Mouse (Mus musculus) c-Kit-positive CD71-positive TER-119-positive erythroid progenitor cells, embryonic 14.5 days (primary cell): ENCODE results near the gene Dusp19.

ENCODE experiments used
- DNase-seq: peaks from one replicate; pipeline ENCODE4 v3.0.0-alpha.2; 2013; ENCODE audit warnings: low spot score

Dusp19 gene

GRCm38 (mm10) chr2:80616854-80617737 is at the start of gene Dusp19, which contains the start of gene Nup35:
Dusp19 (plus strand) TSS chr2:80617045.
Nup35 (plus strand) TSS chr2:80617236.
- DNase-seq = peak; percentile 90

DNA sequence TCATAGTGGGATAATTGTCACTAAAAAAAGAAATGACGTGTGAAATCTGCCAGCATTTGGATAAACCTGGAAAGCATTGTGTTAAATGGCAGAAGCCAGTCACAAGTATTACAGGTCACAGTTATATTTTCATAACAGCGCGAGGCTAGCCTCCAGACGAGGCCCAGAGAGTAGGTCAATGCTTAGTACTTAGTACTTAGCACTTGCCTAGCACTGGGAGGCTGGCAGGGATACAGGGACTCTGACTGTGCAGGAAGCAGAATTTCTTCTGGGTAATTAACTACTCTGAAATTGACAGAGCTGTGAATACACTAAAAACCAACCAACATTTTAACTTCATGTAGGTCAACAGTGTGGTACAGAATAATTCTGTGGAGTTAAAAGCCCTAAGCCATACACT is 49.4 kb upstream of the Dusp19 start:
- DNase-seq = no peak

- no peak for DNase-seq
Measured at GRCm38 (mm10) chr2:80570656-80571055, 46.2 kb upstream of the Dusp19 start.

DNA sequence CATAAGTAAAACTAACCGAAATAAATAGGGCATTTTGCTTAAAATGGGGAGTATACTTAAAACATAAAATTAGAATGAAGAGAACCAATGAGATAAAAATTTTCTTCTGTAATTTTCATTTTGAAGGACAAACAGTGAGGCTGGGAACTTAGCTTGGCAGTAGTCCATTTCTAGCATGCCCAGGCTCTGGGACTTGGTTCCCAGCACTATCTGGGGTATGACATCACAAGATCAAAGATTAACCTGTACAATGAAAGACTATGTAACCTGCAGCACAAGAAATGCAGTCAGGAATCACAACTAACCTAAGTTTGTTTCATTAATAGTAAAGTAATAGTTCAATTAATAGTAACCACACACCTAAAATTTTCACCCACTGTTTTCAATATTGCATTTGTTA is 39.6 kb upstream of the Dusp19 start:
- no peak for DNase-seq

DNA sequence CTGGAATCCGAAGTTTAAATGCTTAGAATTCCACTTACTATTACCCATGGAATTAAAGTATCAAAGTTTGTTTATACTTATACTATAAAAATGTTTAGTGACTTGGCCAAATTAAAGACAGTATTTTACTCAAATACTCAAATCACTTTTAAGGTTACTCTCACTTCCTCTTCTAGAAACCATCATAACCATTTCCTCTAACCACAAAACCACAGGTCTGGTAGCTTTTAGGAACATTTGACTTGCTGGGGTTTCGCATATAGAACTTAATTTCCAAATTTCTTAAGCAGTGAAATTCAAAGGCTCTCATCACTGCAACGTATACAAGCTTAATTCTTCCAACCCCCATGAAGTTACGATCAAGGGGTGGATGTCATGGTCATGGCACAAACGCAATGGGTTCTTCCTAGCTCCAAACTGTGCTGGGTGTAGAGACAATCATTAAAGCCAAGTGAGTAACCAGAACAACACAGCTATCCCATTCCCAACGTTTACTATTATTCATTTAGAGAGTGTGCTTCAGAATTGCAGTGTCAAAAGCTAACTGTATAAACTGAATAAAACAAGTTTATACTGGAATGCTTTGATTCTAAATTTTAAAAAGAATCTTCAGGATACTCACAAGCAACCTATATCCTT is 37.5 kb upstream of the Dusp19 start:
- DNase-seq = no peak

DNA sequence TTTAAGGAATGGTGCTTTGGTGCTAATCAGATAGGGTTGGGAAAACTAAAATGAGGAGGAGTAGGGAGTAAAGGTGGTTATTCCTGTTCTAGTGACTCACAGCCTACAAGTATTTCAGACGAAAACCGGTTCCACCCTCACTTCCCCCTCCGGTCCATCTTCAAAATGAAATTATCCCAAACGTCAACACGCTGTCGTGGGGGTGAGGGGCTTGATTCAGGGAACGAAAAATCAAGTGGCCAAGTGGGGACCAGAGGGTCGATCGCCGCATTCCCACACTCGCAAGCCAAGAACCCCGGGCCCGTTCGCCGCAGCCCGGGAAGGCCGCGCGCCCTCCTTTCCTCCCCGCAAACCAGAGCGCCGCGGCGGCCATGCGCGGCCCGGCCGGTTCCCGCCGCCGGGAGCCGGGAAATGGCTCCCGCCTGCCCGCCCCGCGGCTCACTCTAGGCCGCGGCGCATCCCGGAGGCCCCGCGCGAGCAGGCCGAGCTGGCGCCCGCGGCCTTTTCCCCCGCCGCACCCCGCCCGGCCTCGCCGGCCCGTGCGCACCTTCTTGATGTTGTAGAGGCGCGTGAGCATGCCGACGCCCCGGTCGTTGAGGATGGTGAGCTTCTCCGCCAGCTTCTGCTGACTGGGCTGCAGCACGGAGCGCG is 36.4 kb upstream of the Dusp19 start:
- DNase-seq = peak; percentile 42

DNA sequence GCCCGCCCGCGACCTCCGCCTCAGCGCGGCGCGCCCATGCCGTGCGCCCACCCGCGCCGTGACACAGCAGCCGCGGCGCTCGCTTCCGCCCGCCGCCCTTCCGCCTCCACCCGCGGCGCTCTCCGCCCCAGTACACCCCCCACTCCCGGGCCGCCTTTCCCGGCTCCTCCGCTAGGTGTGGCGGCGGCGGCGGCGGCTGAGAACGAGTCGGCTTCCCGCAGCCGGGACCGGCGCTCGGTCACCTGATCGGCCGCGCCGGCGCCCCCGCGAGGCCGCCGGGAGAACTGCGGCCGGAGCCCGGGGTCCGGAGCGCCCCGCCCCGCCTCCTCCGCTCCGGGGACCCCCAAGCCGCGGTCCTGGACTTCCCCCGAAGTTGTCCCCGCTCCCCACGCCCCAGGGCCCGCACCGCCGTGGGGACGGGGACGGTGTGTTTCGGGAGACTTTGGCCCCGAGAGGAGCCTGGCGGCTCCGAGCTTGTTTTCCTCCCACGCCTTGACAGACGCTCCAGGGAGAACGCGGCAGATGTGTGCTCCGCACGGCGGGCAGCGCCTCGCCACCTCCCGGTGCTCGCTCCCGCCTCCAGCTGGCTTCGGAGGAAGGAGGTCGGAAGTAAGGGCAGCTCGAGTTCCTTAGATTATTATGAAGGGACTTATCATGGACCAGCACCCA is 35.7 kb upstream of the Dusp19 start, which contains the start of gene Nckap1:
Gene Nckap1, minus strand, starts transcription at position 338 of the 669 bp plus-strand sequence.
- DNase-seq = peak; percentile 74

DNA sequence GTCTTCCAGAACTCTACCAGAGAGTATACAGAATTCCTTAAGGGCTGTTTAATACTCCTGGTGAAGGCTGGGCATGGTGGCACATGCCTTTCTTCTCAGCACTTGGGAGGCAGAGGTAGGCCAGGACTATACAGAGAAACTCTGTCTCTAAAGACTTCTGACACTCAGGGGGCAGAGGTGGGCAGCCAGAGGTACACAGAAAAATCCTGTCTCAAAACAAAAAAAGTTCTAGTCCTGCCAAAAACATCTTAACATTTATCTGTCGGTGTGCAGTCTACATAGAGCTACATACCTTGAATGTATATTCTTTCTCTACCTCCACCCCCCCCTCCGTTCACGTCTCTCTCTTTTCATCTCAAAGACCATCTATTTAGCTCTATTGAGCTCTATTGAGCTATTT is 34.5 kb upstream of the Dusp19 start:
- no peak for DNase-seq

DNA sequence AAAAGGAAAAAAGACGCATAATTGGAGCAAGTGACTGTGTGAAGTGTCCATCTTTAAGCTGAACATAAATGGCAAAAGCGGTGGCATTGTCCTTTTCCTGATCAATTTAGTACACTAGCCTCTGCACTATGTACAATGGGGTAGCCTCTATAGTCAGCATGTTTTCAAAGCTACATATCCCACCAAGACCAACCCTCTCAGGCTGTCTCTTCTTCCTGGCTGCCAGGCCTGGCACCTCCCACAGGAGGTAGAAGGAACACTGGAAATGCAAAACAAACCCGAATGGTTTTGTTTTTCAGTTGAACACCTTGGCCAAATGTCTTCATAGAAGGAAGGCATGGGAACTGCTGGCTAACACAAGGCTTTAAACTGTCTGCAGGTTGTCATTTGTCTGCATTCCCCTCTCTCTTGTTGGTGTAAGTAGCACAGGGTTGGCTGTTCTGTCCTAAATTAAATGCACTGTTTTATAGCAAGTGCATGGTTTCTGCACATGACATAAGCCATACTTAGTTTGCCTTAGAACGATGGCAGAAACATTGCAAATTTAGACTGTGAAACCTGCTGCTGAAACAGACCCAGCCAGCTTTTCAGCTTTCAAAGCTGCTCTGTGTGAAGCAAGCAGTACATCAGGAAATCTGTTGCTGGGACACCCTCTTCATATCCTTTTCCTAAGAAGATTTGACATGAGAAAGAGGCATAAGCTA is 22.5 kb upstream of the Dusp19 start:
- no peak for DNase-seq

- DNase-seq = no peak
Measured at GRCm38 (mm10) chr2:80596960-80597359, 19.9 kb upstream of the Dusp19 start.

DNA sequence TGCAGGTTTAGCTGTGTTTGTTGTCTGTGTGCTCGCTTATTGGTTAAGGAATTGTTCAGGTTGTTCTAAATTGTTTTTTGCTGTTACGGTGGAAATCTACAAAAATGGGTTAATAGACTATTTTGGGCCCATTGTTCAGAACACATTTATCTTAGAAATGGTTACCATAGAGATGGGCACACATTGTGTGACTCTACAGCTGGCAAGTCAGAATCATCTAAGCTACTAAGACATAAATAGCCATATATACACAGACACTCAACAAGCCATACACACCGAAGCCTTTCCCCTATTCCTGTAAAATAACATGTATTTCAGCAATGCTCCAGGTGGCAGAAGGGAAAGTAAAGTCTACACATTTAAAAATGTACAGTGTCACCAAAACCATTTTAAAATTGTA is 17.0 kb upstream of the Dusp19 start:
- DNase-seq = no peak

- no peak for DNase-seq
Measured at GRCm38 (mm10) chr2:80600611-80601010, 16.2 kb upstream of the Dusp19 start.

GRCm38 (mm10) chr2:80602756-80603155 is 14.1 kb upstream of the Dusp19 start:
- no peak for DNase-seq

DNA sequence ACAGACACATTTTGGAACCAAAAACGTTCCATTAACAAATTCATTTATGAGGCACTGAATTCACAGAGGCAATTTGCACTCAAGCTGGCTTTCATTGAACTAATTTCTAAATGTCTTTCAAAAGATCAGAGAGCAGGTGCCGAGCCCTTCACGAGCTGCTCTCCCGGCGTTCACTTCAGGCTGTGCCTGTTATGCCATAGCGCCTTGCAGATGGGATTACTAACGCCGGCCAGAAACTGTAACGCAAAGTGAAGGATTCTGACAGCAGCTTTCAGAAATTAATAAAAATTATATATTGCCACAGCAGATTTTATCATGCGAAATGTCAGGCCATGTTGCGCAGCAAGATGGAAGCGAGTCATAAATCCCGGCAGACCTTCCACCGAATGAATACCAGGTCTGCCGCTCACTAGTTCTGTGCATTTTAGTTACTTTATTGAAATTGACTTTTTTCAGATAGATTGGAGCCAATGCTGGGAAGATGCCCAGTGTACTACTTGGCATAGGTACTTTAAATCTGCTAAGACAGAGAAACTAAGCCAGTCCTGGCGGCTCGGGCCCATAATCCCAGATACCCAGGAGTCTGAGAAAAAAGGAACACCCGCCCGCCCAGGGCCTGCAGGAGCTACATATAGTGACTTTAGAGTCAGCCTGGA is 12.9 kb upstream of the Dusp19 start:
- DNase-seq = no peak

DNA sequence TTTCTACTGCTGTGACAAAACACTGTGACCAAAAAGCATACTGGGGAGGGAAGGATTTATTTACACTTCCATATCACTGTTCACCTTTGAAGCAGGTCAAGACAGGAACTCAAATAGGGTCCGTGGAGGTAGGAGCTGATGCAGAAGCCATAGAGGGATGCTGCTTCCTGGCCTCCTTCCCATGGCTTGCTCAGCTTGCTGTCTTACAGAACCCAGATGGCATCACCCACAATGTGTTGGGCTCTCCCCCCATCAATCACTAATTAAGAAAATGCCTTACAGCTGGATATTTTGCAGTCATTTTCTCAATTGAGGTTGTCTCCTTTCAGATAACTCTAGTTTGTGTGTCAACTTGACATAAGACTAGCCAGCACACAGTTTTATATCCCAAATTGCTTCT is 4.6 kb upstream of the Dusp19 start:
- DNase-seq = no peak

DNA sequence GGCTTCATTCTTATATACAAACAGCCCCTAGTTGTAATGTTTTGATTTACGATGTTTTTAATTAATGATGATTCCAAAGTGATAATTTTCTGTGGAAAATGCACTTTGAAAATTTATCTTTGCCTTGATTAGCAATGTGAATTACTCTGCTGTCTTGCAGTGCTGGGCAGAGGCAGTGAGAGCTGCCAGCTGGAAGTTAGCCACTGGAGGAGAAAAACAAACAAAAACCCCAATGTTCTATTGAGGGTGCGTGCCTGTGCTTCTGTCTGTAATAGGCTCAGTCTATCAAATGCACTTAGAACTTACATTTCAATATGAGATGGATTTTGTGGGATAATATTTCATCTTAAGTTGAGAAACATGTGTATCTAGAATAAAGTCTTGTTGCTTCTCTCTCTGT is 4.0 kb upstream of the Dusp19 start:
- no peak for DNase-seq

DNA sequence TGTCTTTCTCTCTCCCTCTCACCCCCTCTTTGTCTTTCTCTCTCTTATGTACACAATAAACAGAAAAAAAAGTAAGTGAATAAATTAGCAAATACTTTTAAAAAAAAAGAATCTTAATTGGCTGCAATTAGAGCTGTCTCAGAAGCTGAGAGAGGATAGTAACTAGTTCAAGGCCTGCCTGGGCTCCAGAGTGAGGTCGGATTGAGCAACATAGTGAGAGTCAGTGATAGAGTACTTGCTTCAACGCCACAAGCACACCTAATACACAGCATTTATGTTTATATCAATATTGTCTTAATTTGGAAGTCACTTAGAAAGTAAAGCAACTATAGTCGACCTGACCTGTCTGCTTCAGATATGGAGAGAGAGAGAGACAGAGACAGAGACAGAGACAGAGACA is 2.1 kb downstream of the Dusp19 start:
- DNase-seq = no peak

DNA sequence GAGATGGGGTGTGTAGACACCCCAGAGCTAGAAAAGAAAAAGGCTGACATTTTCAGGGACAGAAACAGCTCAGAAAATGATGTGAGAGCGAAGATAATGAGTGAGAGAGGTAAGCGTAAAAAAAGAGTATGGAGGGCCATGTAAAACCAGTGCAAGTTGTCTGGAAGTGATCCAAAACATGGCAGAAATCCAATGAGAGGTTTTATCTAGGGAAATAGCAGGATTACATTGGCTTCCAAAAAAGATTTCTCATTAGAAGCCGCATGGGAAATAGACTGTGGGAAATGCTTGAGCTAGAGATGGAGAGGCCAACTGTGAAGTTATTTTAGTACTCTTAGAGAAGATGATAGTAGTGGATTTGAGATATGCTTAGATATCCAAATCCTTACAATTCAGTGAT is 5.1 kb downstream of the Dusp19 start:
- DNase-seq = no peak

GRCm38 (mm10) chr2:80624523-80624922 is 7.7 kb downstream of the Dusp19 start:
- DNase-seq = no peak

DNA sequence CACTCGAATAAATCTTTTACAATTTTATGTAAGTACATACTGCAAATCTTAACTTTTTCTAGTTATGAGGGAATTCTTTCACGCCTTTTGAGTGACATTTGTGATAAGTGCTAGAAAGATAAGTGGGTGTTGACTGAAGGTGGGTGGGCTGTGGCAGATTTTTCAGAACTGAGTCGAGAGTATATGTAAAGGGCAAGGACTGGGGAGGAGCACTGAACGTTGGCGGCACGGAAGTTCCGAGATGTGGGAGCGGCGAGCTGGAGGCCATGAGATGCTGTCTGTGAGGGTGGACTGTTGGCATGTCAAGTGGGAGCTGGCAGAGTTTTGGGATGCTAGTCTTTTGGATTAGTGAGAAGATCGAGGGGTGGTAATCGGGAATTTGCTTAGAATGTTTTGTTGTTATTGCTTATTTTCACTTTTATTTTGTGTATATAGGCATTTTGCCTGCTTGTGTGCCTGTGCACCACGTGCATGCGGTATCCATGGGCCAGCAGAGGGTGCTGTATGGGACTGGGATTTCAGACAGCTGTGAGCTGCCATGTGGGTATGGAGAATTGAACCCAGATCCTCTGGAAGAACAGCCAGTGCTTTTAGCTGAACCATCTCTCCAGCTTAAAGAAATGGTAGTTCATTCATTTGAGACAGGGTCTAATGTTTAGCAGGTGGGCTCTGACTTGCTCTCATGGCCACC is 15.6 kb downstream of the Dusp19 start:
- DNase-seq = no peak
